Mouse (Mus musculus): ENCODE measurements around the gene Rpap1. TPM values are rescaled to one million over a fixed set of nuclear protein-coding genes. Genes with fewer than 3 reads are reported as not detected.

Gene Rpap1
- polyA plus RNA-seq, 1 experiment, result 14.2 TPM

- Histone ChIP-seq H3K79me3 (ENCODE audit: low read depth) (no peaks in the 10 kb centered on the region), H3K36me3 (ENCODE audit: control insufficient read depth, insufficient read depth) (peaks cover 30% of the 10 kb centered on the region), H3K27me3 (ENCODE audit: control insufficient read depth, insufficient read depth, insufficient read length) (peaks cover 13% of the 10 kb centered on the region), H3K4me3 (ENCODE audit: insufficient read depth, poor library complexity, severe bottlenecking) (no peak overlapping the region), H3K79me2 (ENCODE audit: control insufficient read depth, insufficient read depth) (no peaks in the 10 kb centered on the region), H3ac (ENCODE audit: control insufficient read depth, insufficient read length, low read depth) (no peak overlapping the region)
- TF ChIP-seq MYOD1 (IDR thresholded peaks at IDR 0.05; ENCODE audit: control insufficient read depth, insufficient read length, low read depth), result no peak
Measured at GRCm38 (mm10) chr2:119763924-119764323, 23.4 kb downstream of the Rpap1 start.

GRCm38 (mm10) chr2:119762276-119762675, 25.1 kb downstream of the Rpap1 start:
- H3K79me2 ChIP-seq (ENCODE audit: control insufficient read depth, insufficient read depth), result no peaks in the 10 kb centered on the region
- TF ChIP-seq MAX (IDR thresholded peaks at IDR 0.05) (no peak), MYOD1 (IDR thresholded peaks at IDR 0.05; ENCODE audit: control insufficient read depth, insufficient read length, low read depth) (no peak), CEBPB (IDR thresholded peaks at IDR 0.05; ENCODE audit: low read depth) (no peak), MYOG (IDR thresholded peaks at IDR 0.05; ENCODE audit: control insufficient read depth, extremely low read depth, insufficient read length) (no peak), USF1 (IDR thresholded peaks at IDR 0.05; ENCODE audit: low read depth) (no peak), CTCF (IDR thresholded peaks at IDR 0.05; ENCODE audit: control insufficient read depth, insufficient read depth, insufficient read length) (no peak), FOSL1 (IDR thresholded peaks at IDR 0.05; ENCODE audit: insufficient read depth, low read length, poor library complexity, severe bottlenecking) (no peak)
- no peak overlapping the region for H3ac ChIP-seq (ENCODE audit: control insufficient read depth, insufficient read length, low read depth)
- no peaks in the 10 kb centered on the region for H3K79me3 ChIP-seq (ENCODE audit: low read depth)
- H3K27me3 ChIP-seq (ENCODE audit: control insufficient read depth, insufficient read depth, insufficient read length), result peaks cover 28% of the 10 kb centered on the region
- peaks cover 20% of the 10 kb centered on the region for H3K36me3 ChIP-seq (ENCODE audit: control insufficient read depth, insufficient read depth)
- H3K4me3 ChIP-seq (ENCODE audit: insufficient read depth, poor library complexity, severe bottlenecking), result no peak overlapping the region

GRCm38 (mm10) chr2:119760251-119760650, 27.1 kb downstream of the Rpap1 start, which contains the start of gene Ltk:
Gene Ltk (minus strand): TSS chr2:119760431.
- Histone ChIP-seq H3K27me3 (ENCODE audit: control insufficient read depth, insufficient read depth, insufficient read length) (peaks cover 28% of the 10 kb centered on the region), H3K4me3 (ENCODE audit: insufficient read depth, poor library complexity, severe bottlenecking) (no peak within 1 kb of the TSS), H3K36me3 (ENCODE audit: control insufficient read depth, insufficient read depth) (peaks cover 13% of the 10 kb centered on the region), H3K79me2 (ENCODE audit: control insufficient read depth, insufficient read depth) (no peaks in the 10 kb centered on the region), H3K79me3 (ENCODE audit: low read depth) (no peaks in the 10 kb centered on the region), H3ac (ENCODE audit: control insufficient read depth, insufficient read length, low read depth) (no peak within 1 kb of the TSS)
- TF ChIP-seq FOSL1 (IDR thresholded peaks at IDR 0.05; ENCODE audit: insufficient read depth, low read length, poor library complexity, severe bottlenecking), result no peak
- no peak for TF ChIP-seq MYOD1 (IDR thresholded peaks at IDR 0.05; ENCODE audit: control insufficient read depth, insufficient read length, low read depth)
- no peak for TF ChIP-seq MYOG (IDR thresholded peaks at IDR 0.05; ENCODE audit: control insufficient read depth, extremely low read depth, insufficient read length)
- TF ChIP-seq USF1 (IDR thresholded peaks at IDR 0.05; ENCODE audit: low read depth), result no peak
- no peak for TF ChIP-seq CEBPB (IDR thresholded peaks at IDR 0.05; ENCODE audit: low read depth)
- TF ChIP-seq CTCF (IDR thresholded peaks at IDR 0.05; ENCODE audit: control insufficient read depth, insufficient read depth, insufficient read length), result no peak
- TF ChIP-seq MAX (IDR thresholded peaks at IDR 0.05), result no peak

DNA sequence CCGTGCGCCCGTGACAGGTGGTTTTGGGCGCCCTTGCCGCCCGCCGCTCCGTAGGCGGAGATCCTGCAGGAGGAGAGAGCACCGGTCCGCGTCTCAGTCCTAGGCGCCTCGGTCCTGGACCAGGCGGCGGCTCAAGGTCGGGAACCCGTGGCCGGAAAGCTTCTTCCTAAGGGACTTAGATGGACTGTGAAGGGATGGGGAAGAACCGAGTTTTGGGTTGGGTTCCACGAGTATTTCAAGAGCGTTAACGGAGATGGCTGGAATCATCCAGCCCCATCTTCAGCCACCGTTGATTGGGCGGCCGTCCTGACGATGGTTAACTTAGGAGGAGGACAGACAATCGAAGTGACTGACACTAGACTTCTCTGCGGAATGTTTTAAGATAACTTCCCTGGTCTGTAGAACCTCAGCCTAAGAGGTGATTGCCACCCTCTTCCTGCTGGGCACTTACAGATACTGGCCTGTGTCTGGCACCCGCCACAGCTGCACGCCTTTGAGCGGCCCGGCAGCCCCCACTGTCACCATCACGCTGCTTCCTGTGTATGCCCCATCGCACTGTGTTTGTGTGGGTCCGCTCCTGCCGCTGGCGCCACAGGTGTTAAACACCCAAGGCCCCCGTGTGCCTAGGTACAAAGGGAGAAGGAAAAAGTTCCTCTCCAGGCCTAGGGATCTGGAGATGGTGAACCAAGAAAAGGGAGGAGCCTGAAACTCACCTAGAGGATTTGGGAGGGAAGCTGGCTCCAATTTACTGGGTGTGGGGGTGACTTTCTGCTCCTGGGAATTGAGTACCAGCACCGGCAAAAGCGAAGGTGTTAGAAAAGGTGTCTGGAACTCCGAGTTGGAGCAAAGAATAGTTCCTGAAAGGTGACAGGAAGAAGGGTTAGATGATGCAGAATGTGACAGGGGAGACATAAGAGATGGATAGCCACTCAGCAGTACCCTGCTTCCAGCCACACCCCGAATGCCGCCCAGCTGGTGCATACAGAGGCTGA, 28.2 kb downstream of the Rpap1 start:
- H3K36me3 ChIP-seq (ENCODE audit: control insufficient read depth, insufficient read depth), result peaks cover 8% of the 10 kb centered on the region
- H3K4me3 ChIP-seq (ENCODE audit: insufficient read depth, poor library complexity, severe bottlenecking), result no peak overlapping the region
- peak overlapping the region; percentile 15 for H3ac ChIP-seq (ENCODE audit: control insufficient read depth, insufficient read length, low read depth)
- H3K79me2 ChIP-seq (ENCODE audit: control insufficient read depth, insufficient read depth), result no peaks in the 10 kb centered on the region
- no peak for TF ChIP-seq CTCF (IDR thresholded peaks at IDR 0.05; ENCODE audit: control insufficient read depth, insufficient read depth, insufficient read length)
- no peak for TF ChIP-seq MAX (IDR thresholded peaks at IDR 0.05)
- TF ChIP-seq USF1 (IDR thresholded peaks at IDR 0.05; ENCODE audit: low read depth), result no peak
- no peak for TF ChIP-seq MYOG (IDR thresholded peaks at IDR 0.05; ENCODE audit: control insufficient read depth, extremely low read depth, insufficient read length)
- TF ChIP-seq FOSL1 (IDR thresholded peaks at IDR 0.05; ENCODE audit: insufficient read depth, low read length, poor library complexity, severe bottlenecking), result no peak
- no peak for TF ChIP-seq MYOD1 (IDR thresholded peaks at IDR 0.05; ENCODE audit: control insufficient read depth, insufficient read length, low read depth)
- no peak for TF ChIP-seq CEBPB (IDR thresholded peaks at IDR 0.05; ENCODE audit: low read depth)
- peaks cover 33% of the 10 kb centered on the region for H3K27me3 ChIP-seq (ENCODE audit: control insufficient read depth, insufficient read depth, insufficient read length)
- no peaks in the 10 kb centered on the region for H3K79me3 ChIP-seq (ENCODE audit: low read depth)

- Histone ChIP-seq H3ac (ENCODE audit: control insufficient read depth, insufficient read length, low read depth) (peak overlapping the region; percentile 15), H3K4me3 (ENCODE audit: insufficient read depth, poor library complexity, severe bottlenecking) (no peak overlapping the region)
Measured at GRCm38 (mm10) chr2:119758101-119758843, 29.1 kb downstream of the Rpap1 start.

More at GRCm38 (mm10) chr2:119758101-119758843, 29.1 kb downstream of the Rpap1 start:
- Histone ChIP-seq H3K36me3 (ENCODE audit: control insufficient read depth, insufficient read depth) (no peaks in the 10 kb centered on the region), H3K79me3 (ENCODE audit: low read depth) (no peaks in the 10 kb centered on the region), H3K79me2 (ENCODE audit: control insufficient read depth, insufficient read depth) (no peaks in the 10 kb centered on the region), H3K27me3 (ENCODE audit: control insufficient read depth, insufficient read depth, insufficient read length) (peaks cover 41% of the 10 kb centered on the region)
- TF ChIP-seq CEBPB (IDR thresholded peaks at IDR 0.05; ENCODE audit: low read depth), result no peak
- TF ChIP-seq MYOG (IDR thresholded peaks at IDR 0.05; ENCODE audit: control insufficient read depth, extremely low read depth, insufficient read length), result no peak
- no peak for TF ChIP-seq MYOD1 (IDR thresholded peaks at IDR 0.05; ENCODE audit: control insufficient read depth, insufficient read length, low read depth)
- no peak for TF ChIP-seq USF1 (IDR thresholded peaks at IDR 0.05; ENCODE audit: low read depth)
- no peak for TF ChIP-seq MAX (IDR thresholded peaks at IDR 0.05)
- no peak for TF ChIP-seq FOSL1 (IDR thresholded peaks at IDR 0.05; ENCODE audit: insufficient read depth, low read length, poor library complexity, severe bottlenecking)
- TF ChIP-seq CTCF (IDR thresholded peaks at IDR 0.05; ENCODE audit: control insufficient read depth, insufficient read depth, insufficient read length), result no peak

Data from C2C12 (cell line).